Mouse (Mus musculus) cortical plate, adult 2 months (tissue): ENCODE results near the gene Itpripl2. TPM values are rescaled to one million over a fixed set of nuclear protein-coding genes. Genes with fewer than 3 reads are reported as not detected.

Experiments used
- H3K27ac ChIP-seq: fragments of 200-500 bp; 2 replicates; pipeline ENCODE4 v1.5.1; 2012; ENCODE audit warnings: low read length, control low read depth, inconsistent platforms; ENCODE audit not compliant: insufficient read depth
- H3K4me1 ChIP-seq: fragments of 200-500 bp; 2 replicates; pipeline ENCODE4 v1.6.1; 2011; ENCODE audit warnings: low read length; ENCODE audit not compliant: control insufficient read depth, insufficient read depth
- H3K4me3 ChIP-seq: fragments of 200-500 bp; 2 replicates; pipeline ENCODE4 v1.5.1; 2011; ENCODE audit warnings: mild to moderate bottlenecking, low read length, control low read depth; ENCODE audit not compliant: insufficient read depth
- CTCF ChIP-seq: fragments of 200-500 bp; IDR thresholded peaks from 2 replicates; pipeline ENCODE4 v1.5.1; 2011; ENCODE audit warnings: mild to moderate bottlenecking, control low read depth, low read length; ENCODE audit not compliant: insufficient read depth; ENCODE audit errors: extremely low read depth
- POLR2A ChIP-seq: fragments of 200-500 bp; IDR thresholded peaks from 2 replicates; pipeline ENCODE4 v1.6.1; 2011; ENCODE audit warnings: mild to moderate bottlenecking, low read length, control low read depth; ENCODE audit not compliant: insufficient read depth; ENCODE audit errors: extremely low read depth
- polyA plus RNA-seq: library from polyadenylated mRNA; depleted of rRNA; stranded (reverse); fragments of >200 nt; gene quantifications from 2 replicates; pipeline ENCODE4 v1.2.3, GENCODE M21; 2012

The Itpripl2 gene
- polyA plus RNA-seq, 1 experiment, result 2.6 TPM

GRCm38 (mm10) chr7:118489706-118490665 lies 1.8 kb downstream of the Itpripl2 start:
- no peak overlapping the region for H3K4me3 ChIP-seq
- H3K27ac ChIP-seq, result no peak overlapping the region
- no peak for TF ChIP-seq CTCF
- no peak for TF ChIP-seq POLR2A
- no peaks in the 10 kb centered on the region for H3K4me1 ChIP-seq

- no peak overlapping the region for H3K4me3 ChIP-seq
- no peaks in the 10 kb centered on the region for H3K4me1 ChIP-seq
- TF ChIP-seq POLR2A, result no peak
- no peak overlapping the region for H3K27ac ChIP-seq
Observed at GRCm38 (mm10) chr7:118488060-118488664, 3.6 kb downstream of the Itpripl2 start.

GRCm38 (mm10) chr7:118486917-118487316 lies 4.9 kb downstream of the Itpripl2 start:
- H3K4me3 ChIP-seq, result no peak overlapping the region
- TF ChIP-seq CTCF (no peak), POLR2A (no peak)
- H3K4me1 ChIP-seq, result no peaks in the 10 kb centered on the region
- H3K27ac ChIP-seq, result no peak overlapping the region

GRCm38 (mm10) chr7:118483996-118484395 lies 7.8 kb downstream of the Itpripl2 start:
- TF ChIP-seq CTCF (no peak), POLR2A (no peak)
- Histone ChIP-seq H3K4me1 (no peaks in the 10 kb centered on the region), H3K4me3 (no peak overlapping the region), H3K27ac (no peak overlapping the region)

GRCm38 (mm10) chr7:118482001-118482400 lies 9.8 kb downstream of the Itpripl2 start:
- no peak overlapping the region for H3K27ac ChIP-seq
- H3K4me3 ChIP-seq, result no peak overlapping the region
- no peaks in the 10 kb centered on the region for H3K4me1 ChIP-seq
- TF ChIP-seq CTCF, result no peak
- no peak for TF ChIP-seq POLR2A

- no peak overlapping the region for H3K27ac ChIP-seq
- H3K4me1 ChIP-seq, result no peaks in the 10 kb centered on the region
- no peak for TF ChIP-seq POLR2A
- TF ChIP-seq CTCF, result no peak
- no peak overlapping the region for H3K4me3 ChIP-seq
Observed at GRCm38 (mm10) chr7:118481047-118481810, 10.5 kb downstream of the Itpripl2 start.

GRCm38 (mm10) chr7:118480160-118480709 lies 11.5 kb downstream of the Itpripl2 start:
- Histone ChIP-seq H3K27ac (no peak overlapping the region), H3K4me3 (no peak overlapping the region), H3K4me1 (no peaks in the 10 kb centered on the region)
- TF ChIP-seq CTCF (no peak), POLR2A (no peak)

GRCm38 (mm10) chr7:118478835-118479312 lies 12.9 kb downstream of the Itpripl2 start:
- Histone ChIP-seq H3K4me3 (no peak overlapping the region), H3K4me1 (no peaks in the 10 kb centered on the region), H3K27ac (no peak overlapping the region)
- no peak for TF ChIP-seq POLR2A
- TF ChIP-seq CTCF, result no peak

- Histone ChIP-seq H3K4me3 (no peak overlapping the region), H3K27ac (no peak overlapping the region), H3K4me1 (no peaks in the 10 kb centered on the region)
- no peak for TF ChIP-seq CTCF
- no peak for TF ChIP-seq POLR2A
Observed at GRCm38 (mm10) chr7:118476428-118476827, 15.3 kb downstream of the Itpripl2 start.
